Mouse (Mus musculus) thymus, adult 18-20 months (tissue): ENCODE results near the gene Tbx1.

Experiments used
- DNase-seq, 2 experiments: peaks; one replicate each; pipeline ENCODE4 v3.0.0; 2022; ENCODE audit warnings: mixed read lengths in 2 of 2

Gene Tbx1

DNA sequence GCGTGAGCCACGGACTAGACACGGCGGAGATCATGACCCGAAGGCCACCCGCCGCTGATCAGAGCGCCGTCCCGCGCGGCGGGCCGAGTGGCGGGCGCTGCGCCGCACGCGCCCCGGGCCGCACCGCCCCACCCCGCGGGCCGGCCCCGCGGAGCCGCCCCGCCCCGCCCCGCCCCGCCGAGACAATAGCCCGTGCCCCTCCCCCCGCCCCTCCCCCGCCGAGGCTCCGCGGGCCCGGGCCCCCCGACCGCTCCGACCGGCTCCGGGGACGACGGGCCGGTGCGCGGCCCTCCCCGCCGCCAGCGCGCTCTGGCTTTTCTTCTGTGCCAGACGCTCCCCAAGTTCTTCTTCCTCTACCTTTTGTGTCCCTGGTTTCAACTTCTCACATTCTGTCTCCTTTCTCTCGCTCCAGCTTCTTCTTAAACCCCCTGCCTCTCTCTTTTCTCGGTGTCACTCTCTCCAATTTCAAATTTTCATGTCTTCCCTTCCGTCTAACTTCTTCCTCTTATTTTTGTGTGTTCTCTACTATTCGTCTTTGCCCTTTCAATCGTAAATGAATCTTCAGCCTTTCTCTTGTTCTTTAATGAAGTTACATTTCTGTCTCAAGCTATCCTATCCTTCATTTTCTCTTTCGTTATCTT, 3.4 kb downstream of the Tbx1 start:
- DNase-seq = no peak

DNA sequence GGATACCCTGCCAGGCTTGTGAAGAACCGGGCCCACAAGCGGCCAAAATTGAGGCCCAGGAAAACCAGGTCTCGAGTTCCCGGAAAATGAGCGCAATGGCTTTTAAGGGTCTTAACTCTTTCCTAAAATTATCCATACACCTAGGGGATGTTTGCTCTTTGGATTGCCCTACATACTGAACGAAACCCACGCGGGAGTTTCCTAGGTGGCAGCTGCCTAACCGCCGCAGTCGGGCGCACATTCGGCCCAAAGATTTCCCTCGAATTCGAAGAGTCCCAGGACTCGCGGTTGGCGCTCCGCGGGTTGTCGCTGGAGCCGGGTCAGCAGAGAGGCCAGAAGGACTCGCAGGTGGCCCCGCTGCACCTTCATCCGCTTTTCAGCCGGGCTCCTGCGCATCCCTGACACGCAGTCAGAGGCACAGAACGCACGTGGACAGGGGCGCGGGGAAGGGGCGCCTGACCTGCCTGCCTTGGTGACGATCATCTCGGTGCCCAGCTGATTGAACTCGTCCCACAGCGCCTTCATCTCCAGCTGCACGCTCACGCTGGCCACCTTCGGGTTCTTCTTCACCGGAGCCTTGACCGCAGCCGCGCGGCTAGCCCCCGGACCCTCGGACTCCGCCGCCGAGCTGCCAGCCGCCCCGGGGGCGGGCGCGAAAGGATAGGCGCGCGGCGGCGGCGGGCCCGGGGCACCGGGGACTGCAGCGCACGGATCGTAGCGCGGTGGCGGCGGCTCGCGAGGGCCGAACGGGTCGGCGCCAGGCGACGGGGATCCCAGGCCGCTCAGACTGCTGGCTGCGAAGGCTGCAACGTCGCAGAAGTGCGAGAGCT, 4.2 kb downstream of the Tbx1 start:
- DNase-seq = no peak

DNA sequence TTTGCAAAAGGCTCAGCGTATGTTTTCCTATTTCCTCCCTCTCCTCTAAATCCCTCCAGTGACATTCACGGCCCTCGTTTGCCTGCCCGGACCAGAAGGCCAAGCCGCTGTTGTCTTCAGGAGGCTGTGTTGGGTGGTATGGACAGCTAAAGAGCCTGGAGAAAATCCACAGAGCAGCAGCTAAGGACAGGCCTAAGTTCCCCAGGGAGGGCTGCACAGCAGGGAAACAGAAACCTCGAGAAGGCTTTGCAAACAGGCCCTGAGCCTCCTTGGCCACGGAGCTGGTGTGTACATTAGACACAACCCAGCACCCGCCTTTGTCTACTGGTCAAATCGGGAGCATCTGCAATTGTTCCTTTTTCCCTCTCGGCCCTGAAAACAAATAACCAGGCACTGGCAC, 4.8 kb downstream of the Tbx1 start:
- no peak for DNase-seq

DNA sequence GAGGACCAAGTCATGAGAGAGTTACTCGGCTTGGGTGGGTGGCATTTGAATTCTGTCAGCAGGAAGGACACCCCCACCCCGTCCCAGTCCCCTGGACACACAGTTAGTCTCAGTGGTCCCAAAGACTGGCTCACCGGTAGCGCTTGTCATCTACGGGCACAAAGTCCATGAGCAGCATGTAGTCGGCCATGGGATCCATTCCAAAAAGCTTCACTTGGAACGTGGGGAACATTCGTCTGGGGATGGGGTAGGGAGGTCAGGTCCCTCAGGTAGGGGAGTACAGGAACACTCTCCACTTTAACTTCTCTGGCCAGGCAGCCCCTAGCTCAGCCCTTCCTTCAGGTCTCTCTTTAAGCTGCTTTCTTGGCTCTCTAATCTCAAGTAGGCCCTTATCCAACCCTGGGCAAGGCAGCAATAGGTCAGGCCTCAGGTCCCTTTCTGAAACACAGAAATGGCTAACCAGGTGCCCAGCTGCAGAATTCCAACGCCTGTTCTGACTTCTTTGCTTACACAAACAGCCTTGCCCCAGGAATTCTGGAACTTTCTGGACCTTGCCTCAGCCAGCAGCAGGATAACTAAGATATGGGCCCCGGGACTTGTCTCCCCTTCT, 5.5 kb downstream of the Tbx1 start:
- no peak for DNase-seq

GRCm38 (mm10) chr16:18583673-18584357, 6.7 kb downstream of the Tbx1 start:
- no peak for DNase-seq

- DNase-seq = no peak
Measured at GRCm38 (mm10) chr16:18583169-18583568, 7.3 kb downstream of the Tbx1 start.

- no peak for DNase-seq
Measured at GRCm38 (mm10) chr16:18582426-18583148, 7.9 kb downstream of the Tbx1 start.

DNA sequence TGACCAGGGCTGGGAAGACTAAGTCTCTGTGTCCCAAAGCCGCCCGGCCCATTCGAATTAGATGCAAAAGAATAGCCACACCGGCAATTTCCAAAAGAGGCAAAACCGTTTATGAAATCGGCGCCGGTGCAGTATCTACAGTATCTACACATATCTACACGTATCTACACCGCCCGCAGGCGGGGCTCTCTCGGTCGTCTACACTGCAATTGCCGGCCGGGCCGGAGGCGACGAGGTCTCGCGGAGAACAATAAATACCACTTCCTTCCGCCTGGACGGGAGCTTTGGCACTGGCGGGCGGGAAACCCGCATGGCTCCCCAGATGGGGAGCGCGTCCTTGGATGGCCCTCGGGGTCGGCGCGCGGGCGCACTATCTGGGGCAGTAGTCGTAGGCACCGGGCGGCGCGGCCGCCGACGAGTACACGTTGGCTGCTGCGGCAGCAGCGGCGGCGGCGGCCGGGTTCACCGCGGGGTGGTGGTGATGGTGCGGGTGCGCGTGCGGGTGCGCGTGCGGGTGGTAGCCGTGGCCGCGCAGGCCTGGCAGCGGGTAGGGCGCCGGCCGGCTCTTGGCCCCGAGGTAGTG, 8.8 kb downstream of the Tbx1 start:
- no peak for DNase-seq

- DNase-seq = no peak
Measured at GRCm38 (mm10) chr16:18581050-18581622, 9.3 kb downstream of the Tbx1 start.

DNA sequence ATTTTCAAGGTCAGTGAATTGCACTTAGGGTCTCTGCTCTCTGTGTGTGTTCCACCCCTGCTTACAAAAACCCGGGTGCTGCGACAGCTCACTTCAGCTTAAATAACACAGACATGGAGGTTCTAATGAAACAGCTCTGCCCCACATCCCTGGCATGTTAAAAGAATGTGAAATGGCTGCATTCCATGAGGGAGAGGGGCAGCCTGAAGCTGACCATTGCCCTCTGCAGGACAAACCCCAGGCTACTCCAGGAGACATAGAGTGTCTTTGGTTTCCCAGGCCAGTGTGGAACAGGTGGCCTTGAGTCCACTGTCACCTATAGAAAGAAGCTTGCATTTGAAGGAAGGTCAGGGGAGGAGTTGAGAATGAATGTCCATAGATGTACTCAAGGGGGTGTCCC, 10.1 kb downstream of the Tbx1 start:
- no peak for DNase-seq

- no peak for DNase-seq
Measured at GRCm38 (mm10) chr16:18577599-18578160, 12.8 kb downstream of the Tbx1 start.

- DNase-seq = no peak
Measured at GRCm38 (mm10) chr16:18577071-18577470, 13.4 kb downstream of the Tbx1 start.

DNA sequence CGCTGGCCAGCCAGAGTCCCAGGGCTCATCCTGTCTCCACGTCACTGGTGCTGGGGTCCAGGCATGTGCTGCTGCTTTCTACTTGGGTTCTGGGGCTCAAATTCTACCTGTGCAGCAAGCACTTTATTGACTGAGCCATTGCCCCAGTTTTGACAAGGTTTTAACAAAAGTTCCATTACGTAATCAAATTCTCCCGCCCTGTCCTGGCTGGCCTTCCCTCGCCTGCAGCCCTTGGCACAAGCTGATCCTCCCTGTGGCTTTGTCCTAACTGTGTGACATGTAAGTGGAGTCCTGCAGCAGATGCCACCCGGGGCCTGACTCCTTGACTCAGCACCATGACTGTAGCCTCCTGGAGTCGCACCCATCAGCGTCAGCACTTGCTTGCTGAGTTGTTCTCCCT, 16.3 kb downstream of the Tbx1 start:
- DNase-seq = no peak

- no peak for DNase-seq
Measured at GRCm38 (mm10) chr16:18568599-18568998, 21.9 kb downstream of the Tbx1 start.

DNA sequence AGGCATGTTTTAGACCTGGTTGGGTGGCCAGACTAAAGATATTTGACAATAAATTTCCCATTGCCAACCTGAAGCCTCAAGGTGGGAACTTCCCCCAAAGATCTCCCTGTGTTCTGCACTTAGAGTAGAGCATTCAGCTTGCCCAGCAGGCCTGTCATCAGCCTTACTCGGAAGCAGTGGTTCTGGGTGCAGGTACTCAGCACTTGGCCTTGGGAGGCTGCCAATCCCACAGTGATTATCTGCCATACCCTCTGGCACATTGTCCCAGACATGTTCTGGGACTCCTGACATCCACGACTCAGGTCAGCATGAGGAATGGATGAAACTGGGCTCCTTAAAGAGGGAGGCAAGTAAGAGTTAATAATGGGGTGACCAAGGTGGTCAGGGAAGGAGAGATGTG, 26.0 kb downstream of the Tbx1 start:
- DNase-seq = no peak

- DNase-seq = no peak
Measured at GRCm38 (mm10) chr16:18556461-18556860, 34.0 kb downstream of the Tbx1 start.

DNA sequence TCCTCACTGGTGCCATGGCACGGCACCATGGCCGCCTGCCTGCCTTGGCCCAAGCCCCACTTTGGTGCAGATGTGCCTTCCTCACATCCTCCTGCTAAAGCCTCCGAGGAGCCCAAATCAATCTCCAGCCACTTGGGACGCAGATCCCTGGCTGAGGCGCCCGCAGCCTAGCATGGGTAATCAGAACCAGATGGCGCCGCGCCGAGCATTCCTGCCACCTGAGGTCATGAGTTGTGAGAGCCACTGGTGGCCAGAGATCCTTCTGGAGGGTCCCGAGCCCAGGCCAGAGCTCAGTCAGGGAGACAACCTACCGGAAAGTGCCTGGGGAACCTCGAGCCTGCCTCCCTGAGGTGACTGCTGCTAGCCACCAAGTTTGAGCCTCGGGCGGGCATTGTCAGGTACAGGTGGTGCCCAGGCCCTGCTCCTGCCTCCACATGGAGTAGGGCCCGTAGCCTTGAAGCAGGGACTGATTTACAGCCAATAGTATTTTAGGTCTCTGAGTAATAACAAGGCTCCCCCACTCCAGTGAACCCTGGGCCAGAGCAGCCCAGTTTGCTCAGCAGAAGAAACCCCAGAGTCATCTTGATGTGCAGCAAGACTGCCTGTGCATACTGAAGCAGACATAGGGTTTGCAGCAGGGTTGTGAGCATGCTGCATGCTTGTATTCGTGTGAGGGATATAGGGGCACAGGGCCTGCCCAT, 35.1 kb downstream of the Tbx1 start:
- DNase-seq = no peak

DNA sequence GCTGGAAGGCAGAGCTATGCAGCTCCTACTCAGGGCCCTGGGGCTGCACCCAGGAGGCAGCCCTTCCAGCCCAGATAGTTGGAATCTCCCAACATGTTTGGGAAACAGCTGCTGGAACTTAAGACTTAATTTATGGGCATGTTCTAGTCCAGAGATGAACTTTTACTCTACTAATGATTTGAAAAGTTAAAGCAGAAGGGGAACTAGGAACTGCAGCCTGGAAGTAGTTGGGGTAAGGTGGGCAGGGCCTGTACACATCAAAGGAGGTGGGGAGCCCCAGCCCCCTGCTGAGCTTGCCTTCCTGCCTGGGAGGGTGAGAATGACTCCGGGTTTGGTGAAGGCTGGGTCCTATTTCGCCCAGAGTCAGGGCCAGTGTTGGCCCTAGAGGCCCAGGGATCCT, 35.8 kb downstream of the Tbx1 start:
- DNase-seq = no peak

DNA sequence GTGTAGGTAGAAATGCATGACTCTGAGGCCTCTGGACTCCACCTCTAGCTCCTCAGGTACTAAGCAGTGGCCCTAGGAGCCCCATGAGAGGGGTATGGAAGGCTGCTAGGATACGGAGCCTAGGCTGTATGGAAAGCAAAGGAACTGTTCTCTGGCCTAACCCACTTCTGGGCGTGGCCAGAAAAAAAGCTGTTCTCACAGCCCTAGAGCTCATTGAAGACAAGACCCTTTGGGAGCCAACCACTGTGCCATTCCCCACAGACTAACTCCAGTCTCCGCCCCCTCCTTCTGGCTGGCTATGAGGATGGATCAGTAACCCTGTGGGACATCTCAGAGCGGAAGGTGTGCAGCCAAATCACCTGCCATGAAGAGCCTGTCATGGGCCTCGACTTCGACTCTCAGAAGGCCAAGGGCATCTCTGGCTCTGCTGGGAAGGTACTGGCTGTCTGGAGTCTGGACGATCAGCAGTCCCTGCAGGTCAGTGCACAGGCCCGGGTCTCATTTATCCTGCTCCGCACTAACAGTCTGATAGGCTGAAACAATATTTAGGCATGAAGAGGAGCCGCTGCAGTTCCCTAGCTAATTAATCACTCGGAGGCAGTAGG, 38.3 kb downstream of the Tbx1 start:
- no peak for DNase-seq

DNA sequence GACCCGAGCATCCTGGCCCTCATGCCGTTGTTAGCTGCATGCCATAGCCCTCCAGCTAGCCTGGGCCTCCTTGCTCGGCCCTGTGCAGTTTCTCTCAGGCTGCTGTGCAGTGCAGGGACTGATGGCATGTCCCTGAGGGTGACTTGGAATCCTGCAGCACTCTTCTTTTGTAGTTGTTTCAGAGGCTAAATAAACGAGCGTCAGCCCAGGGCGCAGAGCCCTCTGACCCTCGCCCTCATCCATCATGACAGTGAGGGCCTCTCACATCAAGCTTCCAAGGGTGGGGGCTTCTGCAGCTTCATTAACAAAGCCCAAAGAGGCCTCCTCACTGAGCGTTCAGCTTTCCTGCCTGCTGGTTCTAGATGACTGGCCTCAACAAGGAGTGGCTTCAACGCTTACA, 38.9 kb downstream of the Tbx1 start:
- DNase-seq = no peak

DNA sequence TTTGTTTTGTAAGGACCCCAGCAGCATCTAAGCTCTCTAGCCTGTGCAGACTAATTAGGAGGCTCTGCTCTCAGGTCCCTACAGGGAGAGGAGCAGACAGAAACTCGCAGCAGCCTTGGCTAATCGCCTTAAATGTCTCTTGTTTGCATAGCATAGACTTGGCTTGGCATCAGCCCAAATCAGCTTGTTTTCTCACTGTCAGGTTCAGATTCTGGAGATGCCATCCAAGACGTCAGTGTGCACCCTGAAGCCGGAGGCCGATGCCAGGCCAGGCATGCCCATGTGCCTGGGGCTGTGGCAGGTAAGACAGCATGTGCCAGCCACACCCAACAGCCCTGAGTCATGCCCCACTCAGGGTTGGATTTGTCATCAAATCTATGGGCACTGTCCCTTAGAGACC, 42.6 kb downstream of the Tbx1 start:
- no peak for DNase-seq
